Mouse (Mus musculus) olfactory bulb, adult 2 months (tissue): ENCODE data around the gene Wdhd1.

ENCODE experiments used
- CTCF ChIP-seq: fragments of 200-500 bp; IDR thresholded peaks from 2 replicates; pipeline ENCODE4 v1.5.1; 2012; ENCODE audit warnings: low read depth, mild to moderate bottlenecking, low read length, moderate library complexity; ENCODE audit not compliant: insufficient read depth
- POLR2A ChIP-seq: fragments of 200-500 bp; IDR thresholded peaks from 2 replicates; pipeline ENCODE4 v1.6.1; 2012; ENCODE audit warnings: mild to moderate bottlenecking, low read depth, low read length, moderate library complexity; ENCODE audit not compliant: insufficient read depth

GRCm38 (mm10) chr14:47319362-47319761 lies 42.7 kb upstream of the Wdhd1 start:
- no peak for TF ChIP-seq POLR2A
- no peak for TF ChIP-seq CTCF
